Mouse (Mus musculus) liver, embryonic 14.5 days (tissue): ENCODE results near the gene Olfr279. TPM values are rescaled to one million over a fixed set of nuclear protein-coding genes. Genes with fewer than 3 reads are reported as not detected.

Experiments used
- ATAC-seq: fragments of 200-750 bp; cut with Nextera tagmentation; 2 replicates; pipeline ENCODE4 v1.8.0; 2017; ENCODE audit warnings: moderate number of reproducible peaks, mild to moderate bottlenecking, moderate library complexity; ENCODE audit not compliant: insufficient read depth
- DNase-seq, 3 experiments: peaks; one replicate each; pipeline ENCODE4 v3.0.0-alpha.2; 2012 to 2013; ENCODE audit warnings: low read depth in 3 of 3, low spot score in 3 of 3
- H3K27ac ChIP-seq: fragments of 300-500 bp; sonication (generic); 2 replicates; pipeline ENCODE4 v1.5.1; 2014; ENCODE audit warnings: moderate library complexity, mild to moderate bottlenecking, control low read depth, inconsistent platforms
- H3K27me3 ChIP-seq: fragments of 300-500 bp; sonication (generic); 2 replicates; pipeline ENCODE4 v1.6.1; 2014; ENCODE audit warnings: mild to moderate bottlenecking, low read length, moderate library complexity; ENCODE audit not compliant: control insufficient read depth, insufficient read depth
- H3K36me3 ChIP-seq: fragments of 300-500 bp; sonication (generic); replicated peaks from 2 replicates; pipeline ENCODE4 v1.6.1; 2014; ENCODE audit warnings: low read depth; ENCODE audit not compliant: control insufficient read depth, insufficient read depth
- H3K4me1 ChIP-seq, 2 experiments: fragments of 200-500 bp in 1 of 2; fragments of 300-500 bp in 1 of 2; sonication (generic) in 1 of 2; replicated peaks; 2 replicates each; pipeline ENCODE4 v1.6.1; 2012 to 2014; ENCODE audit warnings: antibody characterized with exemption in 1 of 2, inconsistent platforms in 1 of 2, low read length in 1 of 2; ENCODE audit not compliant: control insufficient read depth in 2 of 2, insufficient read depth in 2 of 2
- H3K4me2 ChIP-seq: fragments of 300-500 bp; sonication (generic); 2 replicates; pipeline ENCODE4 v1.6.1; 2014; ENCODE audit warnings: low read depth, mild to moderate bottlenecking, control low read depth, moderate library complexity
- H3K4me3 ChIP-seq, 2 experiments: fragments of 200-500 bp in 1 of 2; fragments of 300-500 bp in 1 of 2; sonication (generic) in 1 of 2; 2 replicates each; pipeline ENCODE4 v1.5.1; 2012 to 2014; ENCODE audit warnings: low read depth in 2 of 2, low read length in 2 of 2, mild to moderate bottlenecking in 2 of 2, control low read depth in 1 of 2, inconsistent platforms in 1 of 2, moderate library complexity in 1 of 2; ENCODE audit not compliant: insufficient read depth in 1 of 2
- H3K9ac ChIP-seq: fragments of 300-500 bp; sonication (generic); replicated peaks from 2 replicates; pipeline ENCODE4 v1.6.1; 2014; ENCODE audit warnings: mild to moderate bottlenecking, control low read depth, moderate library complexity
- H3K9me3 ChIP-seq: fragments of 300-500 bp; sonication (generic); 2 replicates; pipeline ENCODE4 v1.6.1; 2016; ENCODE audit warnings: low read length, mixed read lengths; ENCODE audit not compliant: control insufficient read depth
- CTCF ChIP-seq: IDR thresholded peaks from 2 replicates; pipeline ENCODE4 v1.5.1; 2016; ENCODE audit warnings: antibody characterized with exemption, low read depth, control low read depth
- EP300 ChIP-seq: IDR thresholded peaks from 2 replicates; pipeline ENCODE4 v1.6.1; 2016; ENCODE audit warnings: antibody characterized with exemption, low read depth
- WGBS: fragments of 180-500 bp; shearing (Covaris S2); extraction: QIAGEN DNeasy Blood & Tissue Kit; methylation state at CpG from one replicate; pipeline ENCODE4 v1.1.7; 2014; ENCODE audit not compliant: insufficient replicate concordance; 5-methylcytosine and 5-hydroxymethylcytosine counted together
- polyA plus RNA-seq, 2 experiments: library from polyadenylated mRNA; depleted of rRNA in 1 of 2; stranded (reverse) in 1 of 2; unstranded in 1 of 2; fragments of >200 nt; fragmentation: Nextera tagmentation in 1 of 2; extraction: Ambion mirVana in 1 of 2; gene quantifications; 2 replicates each; pipeline versions ENCODE4 v1.2.1 to v1.2.3; 2012 to 2014

Olfr279 gene
- not detected in 2 replicates for polyA plus RNA-seq (2012; rRNA removed)
- not detected in 2 replicates for polyA plus RNA-seq (2014; fragmentation: Nextera tagmentation; extraction: Ambion mirVana)

- Histone ChIP-seq H3K36me3 (no peaks in the 10 kb centered on the region), H3K4me2 (no peak within 1 kb of the TSS), H3K27me3 (no peaks in the 10 kb centered on the region), H3K9ac (no peak within 1 kb of the TSS), H3K4me1 (no peaks in the 10 kb centered on the region), H3K4me3 (no peak within 1 kb of the TSS), H3K9me3 (no peaks in the 10 kb centered on the region), H3K27ac (no peak within 1 kb of the TSS)
- ATAC-seq (no peak), DNase-seq (no peak)
- 27% methylated on average over 4 of the region's 4 CpGs for WGBS
- TF ChIP-seq CTCF (no peak), EP300 (no peak)
Observed at GRCm38 (mm10) chr15:98492102-98492501, at the start of gene Olfr279. Gene Olfr279, plus strand, starts transcription at chr15:98492402.

- TF ChIP-seq CTCF (no peak), EP300 (no peak)
- Histone ChIP-seq H3K9ac (no peak overlapping the region), H3K4me1 (no peaks in the 10 kb centered on the region), H3K4me2 (no peak overlapping the region), H3K36me3 (no peaks in the 10 kb centered on the region), H3K9me3 (no peaks in the 10 kb centered on the region), H3K27ac (no peak overlapping the region), H3K4me3 (no peak overlapping the region), H3K27me3 (no peaks in the 10 kb centered on the region)
- no peak for DNase-seq
- 44% methylated on average over 3 of the region's 3 CpGs for WGBS
- no peak for ATAC-seq
Observed at GRCm38 (mm10) chr15:98444561-98444960, 47.6 kb upstream of the Olfr279 start.

GRCm38 (mm10) chr15:98448521-98448920 is 43.7 kb upstream of the Olfr279 start:
- H3K4me1 ChIP-seq, result no peaks in the 10 kb centered on the region
- no peak for TF ChIP-seq EP300
- no peak for TF ChIP-seq CTCF
- H3K27me3 ChIP-seq, result no peaks in the 10 kb centered on the region
- H3K36me3 ChIP-seq, result no peaks in the 10 kb centered on the region
- WGBS, result 50% methylated on average over 4 of the region's 4 CpGs
- no peak overlapping the region for H3K4me2 ChIP-seq
- H3K4me3 ChIP-seq, result no peak overlapping the region
- H3K9me3 ChIP-seq, result no peaks in the 10 kb centered on the region
- no peak overlapping the region for H3K9ac ChIP-seq
- ATAC-seq, result no peak
- DNase-seq, result no peak
- H3K27ac ChIP-seq, result no peak overlapping the region

- no peak within 1 kb of the TSS for H3K9ac ChIP-seq
- no peaks in the 10 kb centered on the region for H3K36me3 ChIP-seq
- 69% methylated on average over 7 of the region's 7 CpGs for WGBS
- no peaks in the 10 kb centered on the region for H3K4me1 ChIP-seq
- H3K4me3 ChIP-seq, result no peak within 1 kb of the TSS
- no peaks in the 10 kb centered on the region for H3K27me3 ChIP-seq
- no peak within 1 kb of the TSS for H3K27ac ChIP-seq
- H3K4me2 ChIP-seq, result no peak within 1 kb of the TSS
- H3K9me3 ChIP-seq, result no peaks in the 10 kb centered on the region
- TF ChIP-seq CTCF (no peak), EP300 (no peak)
- DNase-seq (no peak), ATAC-seq (no peak)
Observed at GRCm38 (mm10) chr15:98452288-98452687, 39.9 kb upstream of the Olfr279 start, which contains the start of gene Olfr281. Gene Olfr281, plus strand, starts transcription at chr15:98452588.

GRCm38 (mm10) chr15:98469596-98469995 is 22.6 kb upstream of the Olfr279 start, which contains the start of gene OR5BS1P:
Gene OR5BS1P, plus strand, starts transcription at chr15:98469896.
- DNase-seq, result no peak
- Histone ChIP-seq H3K4me3 (no peak within 1 kb of the TSS), H3K9me3 (no peaks in the 10 kb centered on the region), H3K4me2 (no peak within 1 kb of the TSS), H3K27me3 (no peaks in the 10 kb centered on the region), H3K9ac (no peak within 1 kb of the TSS), H3K4me1 (no peaks in the 10 kb centered on the region), H3K27ac (no peak within 1 kb of the TSS), H3K36me3 (no peaks in the 10 kb centered on the region)
- no peak for ATAC-seq
- TF ChIP-seq CTCF (no peak), EP300 (no peak)
- 66% methylated on average over 4 of the region's 4 CpGs for WGBS
